Mouse (Mus musculus) ES-E14 (cell line): ENCODE measurements at regions not wholly inside any gene's neighbourhood (a gene's known extent, or its start where the extent isn't known, plus 50 kb on each side); places are given as distances from the start of the nearest gene placed in this dataset.
A peak's percentile ranks its signal among the peaks of the same experiment; 100 is the strongest.

Source experiments
- DNase-seq: peaks from one replicate; pipeline ENCODE4 v3.0.0-alpha.2; 2013; ENCODE audit warnings: low read depth, low spot score
- H3K27ac ChIP-seq: 2 replicates; pipeline ENCODE4 v1.5.1; 2012; ENCODE audit warnings: low read depth, mild to moderate bottlenecking, low read length, moderate library complexity, mixed read lengths; ENCODE audit not compliant: poor library complexity, insufficient read depth, severe bottlenecking
- H3K36me3 ChIP-seq: 2 replicates; pipeline ENCODE4 v1.6.1; 2012; ENCODE audit warnings: mild to moderate bottlenecking, low read length, moderate library complexity, mixed read lengths; ENCODE audit not compliant: control insufficient read depth, poor library complexity, insufficient read depth, severe bottlenecking
- H3K4me1 ChIP-seq, 2 experiments: fragments of 150-350 bp in 1 of 2; sonication (generic) in 1 of 2; 2 replicates each; pipeline ENCODE4 v1.6.1; 2012; ENCODE audit warnings: low read length in 2 of 2, mild to moderate bottlenecking in 1 of 2, mixed read lengths in 1 of 2; ENCODE audit not compliant: control insufficient read depth in 2 of 2, insufficient read depth in 2 of 2, poor library complexity in 1 of 2
- H3K4me3 ChIP-seq, 2 experiments: fragments of 150-350 bp in 1 of 2; sonication (generic) in 1 of 2; 2 replicates each; pipeline ENCODE4 v1.5.1; 2012; ENCODE audit warnings: low read length in 2 of 2, low read depth in 1 of 2, mild to moderate bottlenecking in 1 of 2, mixed read lengths in 1 of 2; ENCODE audit not compliant: insufficient read depth in 1 of 2, poor library complexity in 1 of 2, severe bottlenecking in 1 of 2
- H3K9ac ChIP-seq: 2 replicates; pipeline ENCODE4 v1.6.1; 2012; ENCODE audit warnings: low read depth, mild to moderate bottlenecking, low read length, mixed read lengths; ENCODE audit not compliant: poor library complexity, insufficient read depth, severe bottlenecking
- H3K9me3 ChIP-seq: fragments of 150-350 bp; sonication (generic); 2 replicates; pipeline ENCODE4 v1.6.1; 2012; ENCODE audit warnings: low read depth, mild to moderate bottlenecking, low read length; ENCODE audit not compliant: control insufficient read depth, insufficient read depth
- CHD2 ChIP-seq: IDR thresholded peaks from 2 replicates; pipeline ENCODE4 v1.6.1; 2014; ENCODE audit warnings: mild to moderate bottlenecking, low read depth, low read length, inconsistent platforms
- HCFC1 ChIP-seq: IDR thresholded peaks from 2 replicates; pipeline ENCODE4 v1.6.1; 2012; ENCODE audit warnings: low read length, inconsistent platforms, borderline replicate concordance; ENCODE audit not compliant: insufficient read depth
- MAFK ChIP-seq: IDR thresholded peaks from 2 replicates; pipeline ENCODE4 v1.6.1; 2014; ENCODE audit warnings: mild to moderate bottlenecking, low read depth, low read length, inconsistent platforms; ENCODE audit not compliant: insufficient read depth
- ZC3H11A ChIP-seq: IDR thresholded peaks from 2 replicates; pipeline ENCODE4 v1.6.1; 2012; ENCODE audit warnings: low read depth, mild to moderate bottlenecking, inconsistent platforms, low read length, borderline replicate concordance
- ZNF384 ChIP-seq: IDR thresholded peaks from 2 replicates; pipeline ENCODE4 v1.6.1; 2012; ENCODE audit warnings: low read depth, low read length, inconsistent platforms
- in situ Hi-C, 2 experiments: fragments of 600-800 bp; cut with MboI; formaldehyde crosslinking; loops; one replicate each; pipeline ENCODE4 v1.15.1; 2025; ENCODE audit warnings: low sequenced_read_pairs in 2 of 2, inconsistent platforms in 1 of 2; ENCODE audit not compliant: unreplicated experiment in 2 of 2

DNA sequence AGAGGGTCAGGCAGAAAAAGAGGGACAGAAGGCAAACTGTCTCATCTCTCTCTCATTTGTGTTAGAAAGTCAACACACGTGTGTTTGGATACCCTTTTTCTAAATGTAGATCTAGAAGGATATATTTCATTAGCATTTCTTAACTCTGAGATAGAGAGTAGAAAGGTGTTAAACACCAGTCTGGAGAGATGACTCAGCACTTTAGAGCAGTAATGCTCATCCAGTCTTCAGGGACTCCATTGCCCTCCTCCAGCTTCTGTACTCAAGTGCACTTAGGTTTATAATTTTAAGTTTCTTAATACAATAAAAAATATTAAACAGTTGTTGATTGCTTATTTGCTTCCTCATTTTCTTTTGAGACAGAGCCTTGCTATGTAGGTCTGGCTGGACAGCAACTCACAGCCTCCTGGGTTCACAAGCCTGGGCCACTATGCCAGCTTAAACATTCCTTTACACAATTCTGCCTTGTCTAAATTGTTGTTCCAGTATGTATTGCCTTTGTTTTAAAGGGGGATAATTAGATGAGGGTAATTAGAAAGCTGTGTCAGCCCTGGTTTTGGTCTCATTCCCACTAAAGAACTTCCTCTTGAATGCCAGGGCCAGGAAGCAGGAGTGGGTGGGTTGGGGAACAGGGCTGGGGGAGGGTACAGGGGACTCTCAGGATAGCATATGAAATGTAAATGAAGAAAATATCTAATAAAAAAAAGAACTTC is 222.1 kb downstream of the Nfkbiz start:
- TF ChIP-seq MAFK (peak; percentile 66; the same call in 1 of the 2 replicates), ZC3H11A (no peak)
- H3K27ac ChIP-seq: no peak overlapping the region
- no peaks in the 10 kb centered on the region for H3K9me3 ChIP-seq
- no peaks in the 10 kb centered on the region for H3K36me3 ChIP-seq
- no peak overlapping the region for H3K4me3 ChIP-seq
- H3K4me1 ChIP-seq: no peaks in the 10 kb centered on the region
- no peak overlapping the region for H3K9ac ChIP-seq
- DNase-seq: no peak
- in situ Hi-C loops: no loop called here

- Histone ChIP-seq H3K27ac (no peak overlapping the region), H3K9me3 (no peaks in the 10 kb centered on the region), H3K4me1 (no peaks in the 10 kb centered on the region), H3K4me3 (no peak overlapping the region), H3K36me3 (no peaks in the 10 kb centered on the region), H3K9ac (no peak overlapping the region)
- no peak for TF ChIP-seq CHD2
- no peak for TF ChIP-seq ZC3H11A
- TF ChIP-seq ZNF384: no peak
- no peak for TF ChIP-seq MAFK
- TF ChIP-seq HCFC1: no peak
- in situ Hi-C loops: no loop called here
- no peak for DNase-seq
Observed at GRCm38 (mm10) chr16:55612873-55613272, 225.8 kb downstream of the Nfkbiz start.

- Histone ChIP-seq H3K9me3 (no peaks in the 10 kb centered on the region), H3K27ac (no peak overlapping the region), H3K4me1 (no peaks in the 10 kb centered on the region), H3K4me3 (no peak overlapping the region), H3K36me3 (no peaks in the 10 kb centered on the region), H3K9ac (no peak overlapping the region)
- in situ Hi-C loops: no loop called here
- no peak for DNase-seq
- TF ChIP-seq MAFK (no peak), HCFC1 (no peak), ZNF384 (no peak), ZC3H11A (no peak), CHD2 (no peak)
Observed at GRCm38 (mm10) chr16:55612001-55612400, 226.7 kb downstream of the Nfkbiz start.

- H3K9ac ChIP-seq: no peak overlapping the region
- H3K36me3 ChIP-seq: no peaks in the 10 kb centered on the region
- H3K4me1 ChIP-seq: no peaks in the 10 kb centered on the region
- no peak overlapping the region for H3K4me3 ChIP-seq
- in situ Hi-C loops: no loop called here
- no peaks in the 10 kb centered on the region for H3K9me3 ChIP-seq
- TF ChIP-seq CHD2: no peak
- TF ChIP-seq HCFC1: no peak
- TF ChIP-seq MAFK: no peak
- TF ChIP-seq ZC3H11A: no peak
- TF ChIP-seq ZNF384: no peak
- no peak for DNase-seq
- no peak overlapping the region for H3K27ac ChIP-seq
Observed at GRCm38 (mm10) chr16:55611172-55611571, 227.5 kb downstream of the Nfkbiz start.

DNA sequence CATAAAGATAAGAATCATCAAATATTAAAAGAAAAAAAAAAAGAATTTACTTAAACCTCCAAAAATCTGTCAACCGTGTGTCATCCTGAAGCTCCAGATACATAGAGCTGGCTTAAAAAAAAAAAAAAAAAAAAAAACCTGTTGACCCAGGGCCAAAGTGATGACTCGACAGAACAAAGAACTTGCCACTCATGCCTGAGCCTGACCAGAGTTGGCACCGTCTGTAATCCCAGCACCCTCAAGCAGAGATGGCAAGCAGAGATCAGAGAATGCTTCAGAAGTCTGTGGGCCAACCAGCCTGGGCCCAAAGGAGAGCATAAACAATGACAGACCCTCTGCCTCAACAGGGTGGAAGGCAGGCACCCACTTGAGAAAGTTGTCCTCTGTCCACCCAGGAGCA is 230.3 kb downstream of the Nfkbiz start:
- no peak overlapping the region for H3K4me3 ChIP-seq
- H3K9me3 ChIP-seq: no peaks in the 10 kb centered on the region
- H3K4me1 ChIP-seq: no peaks in the 10 kb centered on the region
- no peaks in the 10 kb centered on the region for H3K36me3 ChIP-seq
- H3K9ac ChIP-seq: no peak overlapping the region
- TF ChIP-seq ZC3H11A (no peak), MAFK (0 out of 2 replicates have a peak, but pooled peaks have one; percentile 31)
- H3K27ac ChIP-seq: no peak overlapping the region
- no peak for DNase-seq
- in situ Hi-C loops: no loop called here
